Mouse (Mus musculus): ENCODE measurements around the gene Poc1a.

DNA sequence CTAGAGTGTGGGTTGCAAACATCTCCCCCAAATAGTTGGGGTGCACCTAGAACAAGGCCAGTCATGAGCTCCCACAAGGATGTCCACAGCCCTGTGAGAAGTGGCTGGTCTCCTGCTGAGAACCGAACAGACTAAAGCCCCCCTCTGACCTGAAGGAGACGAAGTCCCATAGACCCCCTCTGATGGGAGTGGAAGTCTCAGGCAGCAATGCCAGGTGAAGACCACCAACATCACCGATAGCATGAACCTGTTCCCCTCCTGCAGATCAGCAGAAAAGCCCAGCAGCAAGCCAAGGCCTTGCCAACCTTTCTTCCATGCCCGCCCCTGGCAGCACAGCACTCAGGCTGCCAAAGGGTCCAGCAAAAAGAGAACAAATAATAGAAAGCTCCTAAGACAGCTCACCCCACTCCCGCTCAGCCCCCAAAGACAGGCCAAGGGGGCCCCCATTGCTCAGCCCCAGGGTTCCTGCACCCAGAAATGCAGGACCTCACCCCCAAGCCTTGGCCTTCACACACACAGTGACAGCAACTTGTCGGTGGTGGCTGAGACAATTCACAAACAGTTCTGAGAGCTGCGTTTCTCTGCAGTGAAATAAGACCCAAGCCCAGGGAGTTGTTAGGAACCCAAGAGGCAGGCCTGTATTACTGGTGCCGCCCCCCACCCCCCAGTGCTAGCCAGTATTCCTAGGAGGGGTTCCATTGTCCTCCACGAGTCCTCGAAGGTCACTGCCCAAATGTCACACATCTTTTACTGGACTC is 74.5 kb downstream of the Poc1a start:
- TF ChIP-seq CTCF (conservative IDR thresholded peaks at IDR 0.05; ENCODE audit: low read length), result no peak
- no peak for TF ChIP-seq NANOG (IDR thresholded peaks at IDR 0.05; ENCODE audit: borderline replicate concordance, low read length)

Data from E14TG2a.4 (cell line).